Mouse (Mus musculus) lung, postnatal 0 days (tissue): ENCODE measurements around the gene Nfatc3. TPM values are rescaled to one million over a fixed set of nuclear protein-coding genes. Genes with fewer than 3 reads are reported as not detected.
A peak's percentile ranks its signal among the peaks of the same experiment; 100 is the strongest.

Experiments
- ATAC-seq: fragments of 200-750 bp; cut with Nextera tagmentation; 2 replicates; pipeline ENCODE4 v1.8.0; 2017; ENCODE audit warnings: moderate library complexity
- DNase-seq: peaks from one replicate; pipeline ENCODE4 v3.0.0-alpha.2; 2016; ENCODE audit warnings: low spot score
- H3K27ac ChIP-seq: fragments of 300-500 bp; sonication (generic); 2 replicates; pipeline ENCODE4 v1.5.1; 2014; ENCODE audit warnings: antibody characterized with exemption, mild to moderate bottlenecking, low read length, mixed read lengths
- H3K27me3 ChIP-seq: fragments of 300-500 bp; sonication (generic); replicated peaks from 2 replicates; pipeline ENCODE4 v1.6.1; 2014; ENCODE audit warnings: low read length, mixed read lengths; ENCODE audit not compliant: insufficient read depth
- H3K36me3 ChIP-seq: fragments of 300-500 bp; sonication (generic); 2 replicates; pipeline ENCODE4 v1.6.1; 2014; ENCODE audit warnings: low read length, mixed read lengths; ENCODE audit not compliant: insufficient read depth
- H3K4me1 ChIP-seq: fragments of 300-500 bp; sonication (generic); 2 replicates; pipeline ENCODE4 v1.6.1; 2014; ENCODE audit warnings: antibody characterized with exemption, low read depth, low read length, mixed read lengths; ENCODE audit not compliant: insufficient read depth
- H3K4me2 ChIP-seq: fragments of 300-500 bp; sonication (generic); replicated peaks from 2 replicates; pipeline ENCODE4 v1.6.1; 2014; ENCODE audit warnings: low read depth, mild to moderate bottlenecking, low read length, moderate library complexity, mixed read lengths
- H3K4me3 ChIP-seq: fragments of 300-500 bp; sonication (generic); 2 replicates; pipeline ENCODE4 v1.5.1; 2014; ENCODE audit warnings: low read depth, low read length
- H3K9ac ChIP-seq: fragments of 300-500 bp; sonication (generic); replicated peaks from 2 replicates; pipeline ENCODE4 v1.6.1; 2014; ENCODE audit warnings: low read depth, mild to moderate bottlenecking
- H3K9me3 ChIP-seq: fragments of 300-500 bp; sonication (generic); 2 replicates; pipeline ENCODE4 v1.6.1; 2016; ENCODE audit warnings: low read length, mixed read lengths
- CTCF ChIP-seq: IDR thresholded peaks from 2 replicates; pipeline ENCODE4 v1.5.1; 2016; ENCODE audit warnings: antibody characterized with exemption, mild to moderate bottlenecking
- EP300 ChIP-seq: IDR thresholded peaks from 2 replicates; pipeline ENCODE4 v1.6.1; 2016; ENCODE audit warnings: antibody characterized with exemption, mild to moderate bottlenecking, control low read depth
- WGBS: fragments of 180-500 bp; shearing (Covaris S2); extraction: QIAGEN DNeasy Blood & Tissue Kit; methylation state at CpG from one replicate; pipeline ENCODE4 v1.1.7; 2014; 5-methylcytosine and 5-hydroxymethylcytosine counted together
- polyA plus RNA-seq: library from polyadenylated mRNA; unstranded; fragments of >200 nt; fragmentation: Nextera tagmentation; extraction: Ambion mirVana; gene quantifications from 2 replicates; pipeline ENCODE4 v1.2.1, GENCODE M21; 2015

The Nfatc3 gene
- polyA plus RNA-seq, 1 experiment from 2014 or later = 3.4 TPM

- H3K9ac ChIP-seq = no peak overlapping the region
- H3K4me1 ChIP-seq = no peaks in the 10 kb centered on the region
- 94% methylated on average over 5 of the region's 5 CpGs for WGBS
- H3K4me2 ChIP-seq = no peak overlapping the region
- H3K4me3 ChIP-seq = no peak overlapping the region
- no peak for TF ChIP-seq EP300
- TF ChIP-seq CTCF = no peak
- H3K36me3 ChIP-seq = peaks cover 4% of the 10 kb centered on the region; the same call in 1 of the 2 replicates
- DNase-seq (no peak), ATAC-seq (no peak)
- H3K27ac ChIP-seq = no peak overlapping the region
- no peaks in the 10 kb centered on the region for H3K27me3 ChIP-seq
- no peaks in the 10 kb centered on the region for H3K9me3 ChIP-seq
Observed at GRCm38 (mm10) chr8:106075863-106076174, 17.2 kb downstream of the Nfatc3 start.

GRCm38 (mm10) chr8:106076612-106077011 lies 18.0 kb downstream of the Nfatc3 start:
- peaks cover 4% of the 10 kb centered on the region; the same call in 1 of the 2 replicates for H3K36me3 ChIP-seq
- no peak overlapping the region for H3K9ac ChIP-seq
- H3K4me1 ChIP-seq = no peaks in the 10 kb centered on the region
- no peak for TF ChIP-seq EP300
- peak; percentile 54 for TF ChIP-seq CTCF
- no peaks in the 10 kb centered on the region for H3K9me3 ChIP-seq
- ATAC-seq (no peak), DNase-seq (peak; percentile 47)
- H3K4me2 ChIP-seq = no peak overlapping the region
- H3K27ac ChIP-seq = no peak overlapping the region
- H3K4me3 ChIP-seq = no peak overlapping the region
- no peaks in the 10 kb centered on the region for H3K27me3 ChIP-seq
- WGBS = 75% methylated on average over 5 of the region's 5 CpGs

GRCm38 (mm10) chr8:106077452-106078067 lies 18.9 kb downstream of the Nfatc3 start:
- ATAC-seq (no peak), DNase-seq (no peak)
- no peak overlapping the region for H3K9ac ChIP-seq
- H3K36me3 ChIP-seq = peaks cover 4% of the 10 kb centered on the region; the same call in 1 of the 2 replicates
- H3K4me2 ChIP-seq = no peak overlapping the region
- no peak overlapping the region for H3K4me3 ChIP-seq
- H3K27ac ChIP-seq = no peak overlapping the region
- no peak for TF ChIP-seq EP300
- peak; percentile 43 for TF ChIP-seq CTCF
- WGBS = 100% methylated on average over 1 of the region's 1 CpGs
- no peaks in the 10 kb centered on the region for H3K4me1 ChIP-seq
- no peaks in the 10 kb centered on the region for H3K9me3 ChIP-seq
- H3K27me3 ChIP-seq = no peaks in the 10 kb centered on the region

GRCm38 (mm10) chr8:106102321-106102720 lies 43.7 kb downstream of the Nfatc3 start:
- TF ChIP-seq EP300 (no peak), CTCF (no peak)
- no peak overlapping the region for H3K4me2 ChIP-seq
- H3K27me3 ChIP-seq = no peaks in the 10 kb centered on the region
- ATAC-seq = no peak
- 79% methylated on average over 4 of the region's 4 CpGs for WGBS
- no peak overlapping the region for H3K27ac ChIP-seq
- no peak overlapping the region for H3K9ac ChIP-seq
- no peak overlapping the region for H3K4me3 ChIP-seq
- peaks cover 15% of the 10 kb centered on the region for H3K36me3 ChIP-seq
- DNase-seq = no peak
- H3K9me3 ChIP-seq = no peaks in the 10 kb centered on the region
- no peaks in the 10 kb centered on the region for H3K4me1 ChIP-seq

GRCm38 (mm10) chr8:106103888-106104287 lies 45.2 kb downstream of the Nfatc3 start:
- H3K4me1 ChIP-seq = no peaks in the 10 kb centered on the region
- ATAC-seq = no peak
- no peak for TF ChIP-seq CTCF
- no peak for TF ChIP-seq EP300
- DNase-seq = no peak
- no peak overlapping the region for H3K4me2 ChIP-seq
- H3K4me3 ChIP-seq = no peak overlapping the region
- H3K36me3 ChIP-seq = peaks cover 20% of the 10 kb centered on the region
- no peak overlapping the region for H3K9ac ChIP-seq
- 90% methylated on average over 2 of the region's 2 CpGs for WGBS
- no peak overlapping the region for H3K27ac ChIP-seq
- H3K9me3 ChIP-seq = no peaks in the 10 kb centered on the region
- no peaks in the 10 kb centered on the region for H3K27me3 ChIP-seq

GRCm38 (mm10) chr8:106106193-106106592 lies 47.6 kb downstream of the Nfatc3 start:
- DNase-seq (no peak), ATAC-seq (no peak)
- H3K27me3 ChIP-seq = no peaks in the 10 kb centered on the region
- no peak overlapping the region for H3K4me2 ChIP-seq
- H3K27ac ChIP-seq = no peak overlapping the region
- no peaks in the 10 kb centered on the region for H3K4me1 ChIP-seq
- 64% methylated on average over 1 of the region's 1 CpGs for WGBS
- no peak overlapping the region for H3K4me3 ChIP-seq
- H3K36me3 ChIP-seq = peaks cover 26% of the 10 kb centered on the region
- H3K9me3 ChIP-seq = no peaks in the 10 kb centered on the region
- TF ChIP-seq EP300 = no peak
- no peak for TF ChIP-seq CTCF
- no peak overlapping the region for H3K9ac ChIP-seq

- no peak for ATAC-seq
- no peak overlapping the region for H3K9ac ChIP-seq
- H3K27ac ChIP-seq = no peak overlapping the region
- H3K27me3 ChIP-seq = no peaks in the 10 kb centered on the region
- peaks cover 21% of the 10 kb centered on the region for H3K36me3 ChIP-seq
- no peak for TF ChIP-seq EP300
- no peak for TF ChIP-seq CTCF
- H3K4me3 ChIP-seq = no peak overlapping the region
- H3K4me2 ChIP-seq = no peak overlapping the region
- H3K9me3 ChIP-seq = no peaks in the 10 kb centered on the region
- DNase-seq = no peak
- WGBS = 97% methylated on average over 4 of the region's 4 CpGs
- H3K4me1 ChIP-seq = no peaks in the 10 kb centered on the region
Observed at GRCm38 (mm10) chr8:106108080-106108479, 49.4 kb downstream of the Nfatc3 start.
